Mouse (Mus musculus) embryonic facial prominence, embryonic 14.5 days (tissue): ENCODE measurements around the gene Srgap1. TPM values are rescaled to one million over a fixed set of nuclear protein-coding genes. Genes with fewer than 3 reads are reported as not detected.

ENCODE experiments used
- ATAC-seq: fragments of 200-750 bp; cut with Nextera tagmentation; 2 replicates; pipeline ENCODE4 v1.8.0; 2017; ENCODE audit warnings: low read depth, moderate number of reproducible peaks, moderate TSS enrichment
- DNase-seq: peaks from one replicate; pipeline ENCODE4 v3.0.0-alpha.2; 2015; ENCODE audit warnings: low spot score
- H3K27ac ChIP-seq: fragments of 300-500 bp; sonication (generic); replicated peaks from 2 replicates; pipeline ENCODE4 v1.5.1; 2014; ENCODE audit warnings: low read depth, mild to moderate bottlenecking, low read length, moderate library complexity
- H3K27me3 ChIP-seq: fragments of 300-500 bp; sonication (generic); replicated peaks from 2 replicates; pipeline ENCODE4 v1.6.1; 2014; ENCODE audit warnings: low read length; ENCODE audit not compliant: control insufficient read depth, insufficient read depth
- H3K36me3 ChIP-seq: fragments of 300-500 bp; sonication (generic); 2 replicates; pipeline ENCODE4 v1.6.1; 2014; ENCODE audit warnings: low read length, mixed read lengths; ENCODE audit not compliant: control insufficient read depth, insufficient read depth
- H3K4me1 ChIP-seq: fragments of 300-500 bp; sonication (generic); 2 replicates; pipeline ENCODE4 v1.6.1; 2014; ENCODE audit warnings: antibody characterized with exemption, low read length; ENCODE audit not compliant: control insufficient read depth, insufficient read depth
- H3K4me2 ChIP-seq: fragments of 300-500 bp; sonication (generic); 2 replicates; pipeline ENCODE4 v1.6.1; 2014; ENCODE audit warnings: low read depth, mild to moderate bottlenecking, low read length, moderate library complexity, mixed read lengths
- H3K4me3 ChIP-seq: fragments of 300-500 bp; sonication (generic); 2 replicates; pipeline ENCODE4 v1.5.1; 2014; ENCODE audit warnings: low read depth, mild to moderate bottlenecking, low read length
- H3K9ac ChIP-seq: fragments of 300-500 bp; sonication (generic); 2 replicates; pipeline ENCODE4 v1.6.1; 2014; ENCODE audit warnings: low read depth, mild to moderate bottlenecking, low read length, moderate library complexity, mixed read lengths
- H3K9me3 ChIP-seq: fragments of 300-500 bp; sonication (generic); 2 replicates; pipeline ENCODE4 v1.6.1; 2016; ENCODE audit warnings: low read length; ENCODE audit not compliant: control insufficient read depth
- WGBS: fragments of 180-500 bp; shearing (Covaris S2); extraction: QIAGEN DNeasy Blood & Tissue Kit; methylation state at CpG from one replicate; pipeline ENCODE4 v1.1.7; 2014; 5-methylcytosine and 5-hydroxymethylcytosine counted together
- polyA plus RNA-seq: library from polyadenylated mRNA; unstranded; fragments of >200 nt; fragmentation: Nextera tagmentation; extraction: Ambion mirVana; gene quantifications from 2 replicates; pipeline ENCODE4 v1.2.1, GENCODE M21; 2014

Srgap1 gene
- polyA plus RNA-seq, 1 experiment from 2014 or later, result 11.1 TPM

DNA sequence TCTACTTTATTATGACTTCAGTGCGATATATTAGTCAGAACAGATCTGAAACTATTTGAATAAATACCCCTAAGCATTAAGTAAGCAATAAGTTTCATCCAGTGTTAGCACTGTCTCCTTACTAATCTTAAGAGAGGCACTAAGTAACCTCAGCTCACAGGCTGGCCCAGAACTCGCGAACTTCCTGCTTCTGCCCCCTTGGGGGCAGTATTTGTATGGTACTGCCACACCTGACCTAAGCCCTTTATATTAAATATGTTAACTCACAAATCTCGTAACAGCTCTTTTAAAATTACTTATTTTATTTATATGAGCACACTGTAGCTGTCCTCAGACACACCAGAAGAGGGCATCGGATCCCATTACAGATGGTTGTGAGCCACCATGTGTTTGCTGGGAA is 213.7 kb downstream of the Srgap1 start:
- no peaks in the 10 kb centered on the region for H3K27me3 ChIP-seq
- H3K4me2 ChIP-seq, result no peak overlapping the region
- no peak overlapping the region for H3K27ac ChIP-seq
- H3K9ac ChIP-seq, result no peak overlapping the region
- 90% methylated on average over 5 of the region's 5 CpGs for WGBS
- H3K4me1 ChIP-seq, result peaks cover 4% of the 10 kb centered on the region
- no peak overlapping the region for H3K4me3 ChIP-seq
- ATAC-seq, result no peak
- peaks cover 5% of the 10 kb centered on the region; the same call in 1 of the 2 replicates for H3K36me3 ChIP-seq
- DNase-seq, result no peak
- no peaks in the 10 kb centered on the region for H3K9me3 ChIP-seq

GRCm38 (mm10) chr10:121830335-121831307 is 216.5 kb downstream of the Srgap1 start:
- Histone ChIP-seq H3K9ac (no peak overlapping the region), H3K4me2 (no peak overlapping the region), H3K9me3 (no peaks in the 10 kb centered on the region), H3K27me3 (no peaks in the 10 kb centered on the region), H3K27ac (no peak overlapping the region), H3K4me3 (no peak overlapping the region), H3K36me3 (peaks cover 5% of the 10 kb centered on the region; the same call in 1 of the 2 replicates), H3K4me1 (peaks cover 4% of the 10 kb centered on the region)
- DNase-seq (peak; percentile 16), ATAC-seq (0 out of 2 replicates have a peak, but pooled peaks have one; percentile 53)
- WGBS, result 70% methylated on average over 29 of the region's 29 CpGs

DNA sequence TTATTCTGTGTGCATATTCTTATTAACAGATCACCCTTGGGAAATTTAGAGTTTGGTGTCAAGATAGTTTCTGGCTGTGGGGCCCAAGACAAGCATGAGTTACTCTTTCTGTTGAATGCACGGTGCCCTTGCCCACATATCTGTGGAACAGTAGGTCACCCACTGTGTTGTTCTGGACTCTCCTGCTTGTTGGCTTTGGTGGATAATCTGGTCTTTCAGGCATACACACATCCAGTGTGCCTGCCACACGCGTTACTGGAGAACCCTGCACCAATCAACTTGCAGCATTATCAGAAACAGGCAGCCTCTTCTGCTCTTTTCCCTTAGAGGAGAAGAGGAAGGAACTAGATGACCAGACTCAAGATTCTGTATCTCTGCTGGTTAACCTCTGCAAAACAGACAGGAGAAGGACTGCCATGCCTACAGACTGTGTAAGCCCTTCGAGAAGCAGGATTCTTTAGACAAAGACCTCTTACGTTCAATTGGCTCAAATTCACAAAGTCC is 217.3 kb downstream of the Srgap1 start:
- DNase-seq, result no peak
- no peak overlapping the region for H3K4me3 ChIP-seq
- peaks cover 5% of the 10 kb centered on the region; the same call in 1 of the 2 replicates for H3K36me3 ChIP-seq
- no peak overlapping the region for H3K27ac ChIP-seq
- H3K9ac ChIP-seq, result no peak overlapping the region
- H3K9me3 ChIP-seq, result no peaks in the 10 kb centered on the region
- WGBS, result 78% methylated on average over 5 of the region's 5 CpGs
- ATAC-seq, result no peak
- no peak overlapping the region for H3K4me2 ChIP-seq
- peaks cover 4% of the 10 kb centered on the region for H3K4me1 ChIP-seq
- no peaks in the 10 kb centered on the region for H3K27me3 ChIP-seq

- ATAC-seq (no peak), DNase-seq (no peak)
- H3K27ac ChIP-seq, result no peak overlapping the region
- no peak overlapping the region for H3K9ac ChIP-seq
- peaks cover 4% of the 10 kb centered on the region for H3K4me1 ChIP-seq
- H3K9me3 ChIP-seq, result no peaks in the 10 kb centered on the region
- no peak overlapping the region for H3K4me3 ChIP-seq
- no peaks in the 10 kb centered on the region for H3K27me3 ChIP-seq
- WGBS, result 40% methylated on average over 6 of the region's 6 CpGs
- no peak overlapping the region for H3K4me2 ChIP-seq
- peaks cover under 1% of the 10 kb centered on the region; the same call in 1 of the 2 replicates for H3K36me3 ChIP-seq
Observed at GRCm38 (mm10) chr10:121829034-121829433, 218.1 kb downstream of the Srgap1 start.

GRCm38 (mm10) chr10:121822674-121823073 is 224.4 kb downstream of the Srgap1 start:
- no peak overlapping the region for H3K4me3 ChIP-seq
- H3K4me1 ChIP-seq, result no peaks in the 10 kb centered on the region
- WGBS, result 51% methylated on average over 5 of the region's 5 CpGs
- H3K4me2 ChIP-seq, result no peak overlapping the region
- ATAC-seq, result no peak
- no peaks in the 10 kb centered on the region for H3K9me3 ChIP-seq
- H3K36me3 ChIP-seq, result peaks cover 20% of the 10 kb centered on the region; the same call in 1 of the 2 replicates
- H3K9ac ChIP-seq, result no peak overlapping the region
- no peak overlapping the region for H3K27ac ChIP-seq
- H3K27me3 ChIP-seq, result no peaks in the 10 kb centered on the region
- DNase-seq, result no peak

DNA sequence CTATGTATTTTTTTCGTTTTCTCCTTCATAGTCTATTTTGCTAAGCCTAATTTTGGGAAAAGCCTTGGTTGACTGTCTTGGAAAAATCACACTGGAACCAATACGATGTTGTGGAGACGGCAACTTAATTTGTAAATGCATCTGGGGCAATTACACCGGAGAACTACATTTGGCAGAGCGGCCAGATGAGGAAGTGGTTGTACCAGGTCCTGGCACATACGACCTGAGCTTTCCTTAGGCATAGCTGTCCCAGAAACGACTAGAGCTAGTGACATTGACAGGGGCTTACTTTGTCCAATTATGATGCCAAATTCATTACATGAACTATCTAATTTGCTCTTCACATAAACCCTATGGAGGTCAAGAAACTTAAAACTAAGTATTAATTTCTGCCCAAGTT is 226.3 kb downstream of the Srgap1 start:
- Histone ChIP-seq H3K27me3 (no peaks in the 10 kb centered on the region), H3K4me3 (no peak overlapping the region), H3K9me3 (no peaks in the 10 kb centered on the region), H3K27ac (no peak overlapping the region), H3K4me1 (no peaks in the 10 kb centered on the region), H3K9ac (no peak overlapping the region), H3K36me3 (peaks cover 20% of the 10 kb centered on the region; the same call in 1 of the 2 replicates), H3K4me2 (no peak overlapping the region)
- DNase-seq, result no peak
- WGBS, result 70% methylated on average over 7 of the region's 7 CpGs
- no peak for ATAC-seq

DNA sequence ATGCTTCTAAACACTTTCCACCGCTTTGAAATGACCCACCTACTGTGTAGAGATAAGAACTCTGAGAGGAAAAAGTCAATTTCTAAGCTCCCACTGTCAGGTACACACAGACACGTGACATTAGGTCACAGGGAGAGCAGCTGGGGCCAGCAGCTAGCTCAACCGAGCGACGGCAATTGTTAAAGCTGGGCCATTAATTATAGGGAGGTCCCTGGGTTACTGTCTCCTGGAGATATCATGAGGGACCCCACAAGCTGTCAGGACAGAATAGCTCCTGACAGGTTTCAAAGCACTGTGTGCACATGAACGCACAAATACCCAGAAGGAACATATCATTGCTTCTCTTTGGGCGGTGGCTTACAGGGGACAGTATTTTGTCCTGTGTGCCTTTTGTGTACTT is 229.1 kb downstream of the Srgap1 start:
- Histone ChIP-seq H3K4me1 (no peaks in the 10 kb centered on the region), H3K36me3 (peaks cover 20% of the 10 kb centered on the region; the same call in 1 of the 2 replicates), H3K27ac (no peak overlapping the region), H3K9ac (no peak overlapping the region), H3K4me3 (no peak overlapping the region), H3K27me3 (no peaks in the 10 kb centered on the region), H3K9me3 (no peaks in the 10 kb centered on the region), H3K4me2 (no peak overlapping the region)
- ATAC-seq (peak; percentile 22; the same call in 1 of the 2 replicates), DNase-seq (no peak)
- WGBS, result 69% methylated on average over 7 of the region's 7 CpGs

DNA sequence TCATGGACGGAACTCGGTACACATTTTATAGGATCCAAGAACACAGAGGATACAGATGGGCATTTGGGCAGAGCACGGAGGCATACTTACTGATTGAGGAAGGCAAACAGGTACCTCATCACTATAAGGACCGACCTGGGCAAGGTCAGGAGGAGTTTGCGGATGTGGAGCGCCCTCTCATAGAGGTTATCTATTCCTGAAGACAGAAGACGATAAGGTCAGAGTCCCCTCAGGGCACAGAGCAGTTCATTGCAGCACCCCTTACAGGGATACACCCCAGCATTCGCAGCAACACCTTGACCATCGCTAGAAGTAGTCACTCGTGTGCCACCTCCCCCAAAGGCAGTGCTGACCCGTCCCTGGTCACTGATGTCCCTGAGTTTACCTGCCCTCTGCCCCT is 239.3 kb downstream of the Srgap1 start:
- Histone ChIP-seq H3K4me1 (no peaks in the 10 kb centered on the region), H3K9me3 (no peaks in the 10 kb centered on the region), H3K27me3 (no peaks in the 10 kb centered on the region), H3K4me2 (no peak overlapping the region), H3K36me3 (peaks cover 17% of the 10 kb centered on the region), H3K9ac (no peak overlapping the region), H3K27ac (no peak overlapping the region), H3K4me3 (no peak overlapping the region)
- no peak for DNase-seq
- WGBS, result 91% methylated on average over 11 of the region's 11 CpGs
- ATAC-seq, result no peak
